Mouse (Mus musculus): ENCODE data around the gene C2cd3. TPM values are rescaled to one million over a fixed set of nuclear protein-coding genes. Genes with fewer than 3 reads are reported as not detected.

C2cd3 gene
- polyA plus RNA-seq, 1 experiment: 28.9 TPM

DNA sequence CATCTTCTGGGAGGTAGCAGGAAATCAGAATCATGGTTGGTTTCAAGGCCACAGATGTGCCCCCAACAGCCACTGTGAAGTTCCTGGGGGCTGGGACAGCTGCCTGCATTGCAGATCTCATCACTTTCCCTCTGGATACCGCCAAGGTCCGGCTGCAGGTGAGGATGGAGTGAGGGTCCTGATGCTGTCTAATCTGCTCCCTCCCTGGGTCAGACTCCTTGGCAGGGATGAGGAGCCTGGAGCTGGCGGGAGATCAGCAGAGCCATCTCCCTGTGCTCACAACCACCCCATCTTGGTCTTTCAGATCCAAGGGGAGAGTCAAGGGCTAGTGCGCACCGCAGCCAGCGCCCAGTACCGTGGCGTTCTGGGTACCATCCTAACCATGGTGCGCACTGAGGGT lies 124.8 kb downstream of the C2cd3 start:
- no peaks in the 10 kb centered on the region for H3K9me3 ChIP-seq (replicated peaks; ENCODE audit: control insufficient read depth, insufficient read depth, low read length, poor library complexity, severe bottlenecking)
- 0 out of 2 replicates have a peak overlapping the region, but pooled peaks have one; percentile 1 for H3K9ac ChIP-seq (ENCODE audit: low read depth, poor library complexity, severe bottlenecking)
- H3K4me1 ChIP-seq (ENCODE audit: control insufficient read depth, insufficient read depth, low read length): peaks cover 6% of the 10 kb centered on the region
- H3K27me3 ChIP-seq (ENCODE audit: control insufficient read depth, insufficient read depth, low read length, poor library complexity, severe bottlenecking): no peaks in the 10 kb centered on the region
- TF ChIP-seq EP300 (IDR thresholded peaks at IDR 0.05; ENCODE audit: insufficient read depth, low read depth, low read length) (no peak), POLR2A (IDR thresholded peaks at IDR 0.05; ENCODE audit: insufficient read depth, low read length) (no peak), CTCF (IDR thresholded peaks at IDR 0.05; ENCODE audit: low read depth, low read length) (no peak)
- peaks cover 19% of the 10 kb centered on the region for H3K36me3 ChIP-seq (ENCODE audit: control insufficient read depth, insufficient read depth, low read length, poor library complexity, severe bottlenecking)
- H3K27ac ChIP-seq (ENCODE audit: insufficient read depth, low read length): peak overlapping the region; percentile 3; the same call in 1 of the 2 replicates
- no peak overlapping the region for H3K4me3 ChIP-seq (ENCODE audit: low read depth, low read length)

DNA sequence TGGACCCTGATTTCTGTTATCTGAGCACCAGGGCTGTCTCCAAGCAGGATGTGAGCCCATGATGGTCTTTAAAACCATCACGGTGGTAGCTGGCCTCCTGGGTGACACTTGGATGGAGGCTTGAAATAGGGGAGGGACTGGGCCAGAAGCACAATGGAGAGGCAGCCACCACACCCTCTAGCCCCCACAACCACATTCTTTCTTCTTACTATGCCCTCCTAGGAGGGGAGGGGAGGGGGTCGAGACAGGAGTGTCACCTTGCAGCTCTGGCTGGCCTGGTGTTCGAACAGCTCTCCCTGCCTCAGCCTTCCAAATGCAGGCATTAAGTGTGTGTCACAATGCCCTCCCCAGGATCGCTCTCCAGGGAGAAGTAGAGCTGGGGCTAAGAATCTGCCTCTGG lies 125.4 kb downstream of the C2cd3 start:
- Histone ChIP-seq H3K27me3 (ENCODE audit: control insufficient read depth, insufficient read depth, low read length, poor library complexity, severe bottlenecking) (no peaks in the 10 kb centered on the region), H3K4me3 (ENCODE audit: low read depth, low read length) (no peak overlapping the region), H3K4me1 (ENCODE audit: control insufficient read depth, insufficient read depth, low read length) (peaks cover 6% of the 10 kb centered on the region), H3K36me3 (ENCODE audit: control insufficient read depth, insufficient read depth, low read length, poor library complexity, severe bottlenecking) (peaks cover 19% of the 10 kb centered on the region), H3K9me3 (replicated peaks; ENCODE audit: control insufficient read depth, insufficient read depth, low read length, poor library complexity, severe bottlenecking) (no peaks in the 10 kb centered on the region), H3K9ac (ENCODE audit: low read depth, poor library complexity, severe bottlenecking) (no peak overlapping the region), H3K27ac (ENCODE audit: insufficient read depth, low read length) (peak overlapping the region; percentile 37)
- peak; percentile 63; the same call in 1 of the 2 replicates for TF ChIP-seq EP300 (IDR thresholded peaks at IDR 0.05; ENCODE audit: insufficient read depth, low read depth, low read length)
- TF ChIP-seq POLR2A (IDR thresholded peaks at IDR 0.05; ENCODE audit: insufficient read depth, low read length): no peak

DNA sequence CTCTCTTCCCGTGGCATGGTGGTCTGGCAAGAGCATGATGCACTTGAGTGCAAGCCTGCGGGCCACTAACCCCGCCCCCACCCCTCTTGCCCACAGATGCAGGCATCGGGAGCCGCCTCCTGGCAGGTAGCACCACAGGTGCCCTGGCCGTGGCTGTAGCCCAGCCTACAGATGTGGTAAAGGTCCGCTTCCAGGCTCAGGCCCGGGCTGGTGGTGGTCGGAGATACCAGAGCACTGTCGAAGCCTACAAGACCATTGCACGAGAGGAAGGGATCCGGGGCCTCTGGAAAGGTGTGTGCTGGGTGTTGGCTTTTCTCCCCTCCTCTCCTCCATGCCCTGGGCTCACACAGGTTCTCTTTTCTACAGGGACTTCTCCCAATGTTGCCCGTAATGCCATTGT lies 125.9 kb downstream of the C2cd3 start:
- TF ChIP-seq POLR2A (IDR thresholded peaks at IDR 0.05; ENCODE audit: insufficient read depth, low read length) (no peak), CTCF (IDR thresholded peaks at IDR 0.05; ENCODE audit: low read depth, low read length) (no peak), EP300 (IDR thresholded peaks at IDR 0.05; ENCODE audit: insufficient read depth, low read depth, low read length) (no peak)
- H3K36me3 ChIP-seq (ENCODE audit: control insufficient read depth, insufficient read depth, low read length, poor library complexity, severe bottlenecking): peaks cover 19% of the 10 kb centered on the region
- no peak overlapping the region for H3K9ac ChIP-seq (ENCODE audit: low read depth, poor library complexity, severe bottlenecking)
- no peak overlapping the region for H3K4me3 ChIP-seq (ENCODE audit: low read depth, low read length)
- H3K27ac ChIP-seq (ENCODE audit: insufficient read depth, low read length): no peak overlapping the region
- no peaks in the 10 kb centered on the region for H3K9me3 ChIP-seq (replicated peaks; ENCODE audit: control insufficient read depth, insufficient read depth, low read length, poor library complexity, severe bottlenecking)
- no peaks in the 10 kb centered on the region for H3K27me3 ChIP-seq (ENCODE audit: control insufficient read depth, insufficient read depth, low read length, poor library complexity, severe bottlenecking)
- peaks cover 12% of the 10 kb centered on the region for H3K4me1 ChIP-seq (ENCODE audit: control insufficient read depth, insufficient read depth, low read length)

DNA sequence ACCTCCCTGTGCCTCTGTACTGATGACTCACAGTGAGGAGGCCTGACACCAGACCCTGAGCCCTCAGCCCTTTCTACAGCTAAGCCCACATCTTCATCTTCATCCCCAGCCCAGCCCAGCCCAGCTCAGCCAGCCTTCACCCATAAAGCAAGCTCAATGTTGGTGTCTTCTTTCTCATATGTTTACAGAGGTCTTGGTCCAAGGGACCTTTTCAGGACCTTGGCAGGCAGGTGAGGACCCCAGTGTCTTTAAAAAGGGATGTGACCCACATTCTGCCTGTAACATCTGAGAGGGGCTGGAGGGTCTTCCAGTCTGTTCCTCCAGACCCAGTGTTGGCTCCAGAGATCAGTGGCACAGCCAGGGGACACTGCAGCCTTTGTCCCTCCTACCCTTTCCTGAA lies 127.4 kb downstream of the C2cd3 start:
- no peak overlapping the region for H3K4me3 ChIP-seq (ENCODE audit: low read depth, low read length)
- no peaks in the 10 kb centered on the region for H3K9me3 ChIP-seq (replicated peaks; ENCODE audit: control insufficient read depth, insufficient read depth, low read length, poor library complexity, severe bottlenecking)
- no peak for TF ChIP-seq EP300 (IDR thresholded peaks at IDR 0.05; ENCODE audit: insufficient read depth, low read depth, low read length)
- no peak for TF ChIP-seq CTCF (IDR thresholded peaks at IDR 0.05; ENCODE audit: low read depth, low read length)
- H3K36me3 ChIP-seq (ENCODE audit: control insufficient read depth, insufficient read depth, low read length, poor library complexity, severe bottlenecking): peaks cover 19% of the 10 kb centered on the region
- no peaks in the 10 kb centered on the region for H3K27me3 ChIP-seq (ENCODE audit: control insufficient read depth, insufficient read depth, low read length, poor library complexity, severe bottlenecking)
- no peak overlapping the region for H3K27ac ChIP-seq (ENCODE audit: insufficient read depth, low read length)
- H3K4me1 ChIP-seq (ENCODE audit: control insufficient read depth, insufficient read depth, low read length): peaks cover 13% of the 10 kb centered on the region
- no peak overlapping the region for H3K9ac ChIP-seq (ENCODE audit: low read depth, poor library complexity, severe bottlenecking)

DNA sequence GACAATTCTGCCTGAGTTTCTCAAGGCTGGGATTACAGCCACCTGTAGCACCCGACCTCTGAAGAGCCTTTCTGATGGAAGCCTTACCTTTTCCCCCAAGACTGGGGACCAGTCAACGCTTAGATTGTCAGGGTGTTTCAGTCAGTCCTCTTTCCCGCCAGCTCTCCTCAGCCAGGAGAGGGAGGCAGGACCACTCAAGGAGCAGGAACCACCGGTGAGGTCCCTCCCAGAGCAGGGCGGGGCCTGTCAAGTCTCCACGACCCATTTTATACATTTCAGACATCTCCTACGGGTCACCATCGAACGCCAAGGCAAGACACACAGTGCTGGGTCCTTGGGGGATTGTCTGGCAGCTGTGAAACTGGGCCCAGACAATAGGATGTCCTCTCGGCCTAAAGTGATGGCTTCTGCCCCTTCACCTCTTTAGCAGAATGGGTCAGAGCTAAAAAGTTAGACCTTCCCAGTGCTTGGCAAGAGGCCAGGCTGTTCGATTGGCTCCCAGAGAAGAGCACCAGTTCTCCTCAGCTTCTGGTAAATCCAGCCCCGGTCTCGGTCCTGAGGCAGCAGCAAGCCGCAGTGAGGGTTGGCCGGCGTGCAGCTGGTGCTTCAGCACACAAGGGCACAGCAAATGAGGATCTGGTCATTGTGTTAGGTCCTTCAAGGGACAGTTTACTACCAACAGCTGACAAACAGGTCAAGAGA lies 128.4 kb downstream of the C2cd3 start:
- peaks cover 13% of the 10 kb centered on the region for H3K4me1 ChIP-seq (ENCODE audit: control insufficient read depth, insufficient read depth, low read length)
- H3K27me3 ChIP-seq (ENCODE audit: control insufficient read depth, insufficient read depth, low read length, poor library complexity, severe bottlenecking): no peaks in the 10 kb centered on the region
- H3K9ac ChIP-seq (ENCODE audit: low read depth, poor library complexity, severe bottlenecking): no peak overlapping the region
- H3K9me3 ChIP-seq (replicated peaks; ENCODE audit: control insufficient read depth, insufficient read depth, low read length, poor library complexity, severe bottlenecking): no peaks in the 10 kb centered on the region
- H3K27ac ChIP-seq (ENCODE audit: insufficient read depth, low read length): peak overlapping the region; percentile 80
- H3K4me3 ChIP-seq (ENCODE audit: low read depth, low read length): no peak overlapping the region
- H3K36me3 ChIP-seq (ENCODE audit: control insufficient read depth, insufficient read depth, low read length, poor library complexity, severe bottlenecking): peaks cover 19% of the 10 kb centered on the region
- TF ChIP-seq CTCF (IDR thresholded peaks at IDR 0.05; ENCODE audit: low read depth, low read length) (no peak), POLR2A (IDR thresholded peaks at IDR 0.05; ENCODE audit: insufficient read depth, low read length) (no peak)

DNA sequence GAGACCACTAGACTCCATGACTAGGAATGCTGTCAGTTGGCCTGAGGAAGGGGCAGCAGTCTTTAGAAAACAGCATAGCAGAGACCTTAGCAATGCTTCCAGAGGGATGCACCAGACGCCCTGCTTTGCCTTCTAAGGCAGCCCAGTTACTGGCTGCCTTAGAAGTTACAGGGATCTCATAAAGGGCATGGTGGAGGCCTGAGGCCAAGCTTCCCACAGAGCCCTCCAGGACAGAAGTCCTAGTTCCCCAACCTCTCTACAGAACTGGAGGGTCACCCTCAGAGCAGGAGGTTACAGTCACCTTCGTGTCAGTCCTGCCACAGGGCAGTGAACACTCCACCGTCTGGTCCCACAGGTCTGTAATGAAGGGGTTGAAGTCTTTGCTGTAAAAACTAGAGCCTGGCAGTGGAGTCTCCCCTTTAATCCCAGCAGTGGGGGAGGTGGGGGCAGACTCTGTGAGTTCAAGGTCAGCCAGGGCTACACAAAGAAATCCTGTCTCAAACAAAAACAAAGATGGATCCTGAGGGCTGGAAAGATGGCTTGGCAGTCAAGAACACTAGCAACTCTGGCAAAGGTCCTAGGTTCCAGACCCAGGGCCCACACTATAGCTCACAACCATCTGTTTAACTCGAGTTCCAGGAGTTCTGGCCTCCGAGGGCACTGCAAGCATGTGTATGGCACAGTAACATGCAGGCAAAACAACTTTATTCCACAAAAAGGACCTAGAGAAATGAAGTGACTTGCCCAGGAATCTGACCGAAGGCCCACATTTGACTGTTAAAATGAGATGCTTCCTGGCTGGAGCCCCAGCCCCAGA lies 129.2 kb downstream of the C2cd3 start:
- Histone ChIP-seq H3K27me3 (ENCODE audit: control insufficient read depth, insufficient read depth, low read length, poor library complexity, severe bottlenecking) (no peaks in the 10 kb centered on the region), H3K4me3 (ENCODE audit: low read depth, low read length) (no peak overlapping the region), H3K4me1 (ENCODE audit: control insufficient read depth, insufficient read depth, low read length) (peaks cover 13% of the 10 kb centered on the region), H3K36me3 (ENCODE audit: control insufficient read depth, insufficient read depth, low read length, poor library complexity, severe bottlenecking) (peaks cover 19% of the 10 kb centered on the region), H3K27ac (ENCODE audit: insufficient read depth, low read length) (peak overlapping the region; percentile 80), H3K9me3 (replicated peaks; ENCODE audit: control insufficient read depth, insufficient read depth, low read length, poor library complexity, severe bottlenecking) (no peaks in the 10 kb centered on the region), H3K9ac (ENCODE audit: low read depth, poor library complexity, severe bottlenecking) (no peak overlapping the region)
- TF ChIP-seq EP300 (IDR thresholded peaks at IDR 0.05; ENCODE audit: insufficient read depth, low read depth, low read length) (no peak), CTCF (IDR thresholded peaks at IDR 0.05; ENCODE audit: low read depth, low read length) (no peak), POLR2A (IDR thresholded peaks at IDR 0.05; ENCODE audit: insufficient read depth, low read length) (no peak)
